Mouse (Mus musculus) lung, postnatal 36 days (tissue): ENCODE measurements around the gene Phldb1.
"Not testable (repeated sequence)": the region's sequence is repeated elsewhere in the genome, so short reads cannot be mapped to it uniquely, and the experiment has no call there.

Source experiments
- DNase-seq: peaks from one replicate; pipeline ENCODE4 v3.0.0; 2022; ENCODE audit warnings: mixed read lengths

Phldb1 gene

GRCm38 (mm10) chr9:44734524-44735494 lies at the start of gene Phldb1:
TSS of gene Phldb1 (minus strand) at chr9:44735198.
- DNase-seq = peak; percentile 85

GRCm38 (mm10) chr9:44772750-44773651 lies 38.0 kb upstream of the Phldb1 start:
- peak; percentile 98 for DNase-seq

- no peak for DNase-seq
These were observed 37.4 kb upstream of the Phldb1 start for GRCm38 (mm10) chr9:44772392-44772749.

- DNase-seq = no peak
These were observed 36.4 kb upstream of the Phldb1 start for GRCm38 (mm10) chr9:44771376-44771775.

GRCm38 (mm10) chr9:44768029-44768394 lies 33.0 kb upstream of the Phldb1 start:
- not testable (repeated sequence) for DNase-seq

GRCm38 (mm10) chr9:44767101-44768028 lies 32.4 kb upstream of the Phldb1 start, which contains the start of the genes Arcn1 and Ift46:
TSS of gene Arcn1 (minus strand) at chr9:44767845.
TSS of gene Ift46 (plus strand) at chr9:44767908.
- peak; percentile 84 for DNase-seq

- no peak for DNase-seq
These were observed 25.9 kb upstream of the Phldb1 start for GRCm38 (mm10) chr9:44760873-44761272.

- DNase-seq = peak; percentile 40
These were observed 13.5 kb upstream of the Phldb1 start for GRCm38 (mm10) chr9:44748473-44748872.

- DNase-seq = no peak
These were observed 12.3 kb upstream of the Phldb1 start for GRCm38 (mm10) chr9:44747341-44747740.

- no peak for DNase-seq
These were observed 11.7 kb upstream of the Phldb1 start for GRCm38 (mm10) chr9:44746666-44747065.

GRCm38 (mm10) chr9:44745371-44745770 lies 10.4 kb upstream of the Phldb1 start:
- DNase-seq = no peak

GRCm38 (mm10) chr9:44740663-44741192 lies 5.7 kb upstream of the Phldb1 start:
- no peak for DNase-seq

GRCm38 (mm10) chr9:44737240-44737949 lies 2.4 kb upstream of the Phldb1 start:
- peak; percentile 76 for DNase-seq

GRCm38 (mm10) chr9:44736301-44736700 lies 1.3 kb upstream of the Phldb1 start:
- no peak for DNase-seq

GRCm38 (mm10) chr9:44735886-44736285 lies 888 bp upstream of the Phldb1 start:
- no peak for DNase-seq

- DNase-seq = peak; percentile 72
These were observed 1.1 kb downstream of the Phldb1 start for GRCm38 (mm10) chr9:44733671-44734523.

- DNase-seq = peak; percentile 64
These were observed 2.0 kb downstream of the Phldb1 start for GRCm38 (mm10) chr9:44732921-44733530.

- no peak for DNase-seq
These were observed 2.9 kb downstream of the Phldb1 start for GRCm38 (mm10) chr9:44732130-44732549.

GRCm38 (mm10) chr9:44727441-44727840 lies 7.6 kb downstream of the Phldb1 start:
- no peak for DNase-seq
